Mouse (Mus musculus): ENCODE results near the gene Mag. TPM values are rescaled to one million over a fixed set of nuclear protein-coding genes. Genes with fewer than 3 reads are reported as not detected.

Mag gene
- polyA plus RNA-seq (2012; ENCODE audit: insufficient read depth, insufficient read length, missing spikeins): 2.5 and 3.7 TPM in 2 replicates

- Histone ChIP-seq H3K4me3 (ENCODE audit: insufficient read depth, low read length) (no peak within 1 kb of the TSS), H3K4me1 (ENCODE audit: control insufficient read depth, insufficient read depth, low read length) (peaks cover 9% of the 10 kb centered on the region), H3K27ac (ENCODE audit: insufficient read depth, low read depth, low read length) (no peak within 1 kb of the TSS)
- no peak for TF ChIP-seq CTCF (IDR thresholded peaks at IDR 0.05; ENCODE audit: low read depth, low read length)
- TF ChIP-seq POLR2A (IDR thresholded peaks at IDR 0.05; ENCODE audit: borderline replicate concordance, low read depth, low read length): no peak
Measured at GRCm38 (mm10) chr7:30914732-30915131, at the start of gene Mag. Gene Mag (minus strand): TSS chr7:30914873.

- no peak overlapping the region for H3K27ac ChIP-seq (ENCODE audit: insufficient read depth, low read depth, low read length)
- no peak overlapping the region for H3K4me3 ChIP-seq (ENCODE audit: insufficient read depth, low read length)
- TF ChIP-seq POLR2A (IDR thresholded peaks at IDR 0.05; ENCODE audit: borderline replicate concordance, low read depth, low read length) (no peak), CTCF (IDR thresholded peaks at IDR 0.05; ENCODE audit: low read depth, low read length) (no peak)
- peaks cover 6% of the 10 kb centered on the region; the same call in 1 of the 2 replicates for H3K4me1 ChIP-seq (ENCODE audit: control insufficient read depth, insufficient read depth, low read length)
Measured at GRCm38 (mm10) chr7:30964366-30964765, 49.7 kb upstream of the Mag start.

GRCm38 (mm10) chr7:30962862-30963261, 48.2 kb upstream of the Mag start:
- H3K4me3 ChIP-seq (ENCODE audit: insufficient read depth, low read length): no peak overlapping the region
- no peak overlapping the region for H3K27ac ChIP-seq (ENCODE audit: insufficient read depth, low read depth, low read length)
- H3K4me1 ChIP-seq (ENCODE audit: control insufficient read depth, insufficient read depth, low read length): peaks cover 12% of the 10 kb centered on the region; the same call in 1 of the 2 replicates
- no peak for TF ChIP-seq CTCF (IDR thresholded peaks at IDR 0.05; ENCODE audit: low read depth, low read length)
- no peak for TF ChIP-seq POLR2A (IDR thresholded peaks at IDR 0.05; ENCODE audit: borderline replicate concordance, low read depth, low read length)

- no peak overlapping the region for H3K27ac ChIP-seq (ENCODE audit: insufficient read depth, low read depth, low read length)
- H3K4me3 ChIP-seq (ENCODE audit: insufficient read depth, low read length): no peak overlapping the region
- no peak for TF ChIP-seq POLR2A (IDR thresholded peaks at IDR 0.05; ENCODE audit: borderline replicate concordance, low read depth, low read length)
- TF ChIP-seq CTCF (IDR thresholded peaks at IDR 0.05; ENCODE audit: low read depth, low read length): no peak
- H3K4me1 ChIP-seq (ENCODE audit: control insufficient read depth, insufficient read depth, low read length): peaks cover 13% of the 10 kb centered on the region
Measured at GRCm38 (mm10) chr7:30959786-30960349, 45.2 kb upstream of the Mag start.

GRCm38 (mm10) chr7:30958866-30959487, 44.3 kb upstream of the Mag start:
- Histone ChIP-seq H3K4me3 (ENCODE audit: insufficient read depth, low read length) (no peak overlapping the region), H3K27ac (ENCODE audit: insufficient read depth, low read depth, low read length) (no peak overlapping the region), H3K4me1 (ENCODE audit: control insufficient read depth, insufficient read depth, low read length) (peaks cover 22% of the 10 kb centered on the region)
- TF ChIP-seq POLR2A (IDR thresholded peaks at IDR 0.05; ENCODE audit: borderline replicate concordance, low read depth, low read length): no peak
- TF ChIP-seq CTCF (IDR thresholded peaks at IDR 0.05; ENCODE audit: low read depth, low read length): no peak

GRCm38 (mm10) chr7:30958109-30958865, 43.6 kb upstream of the Mag start:
- peak overlapping the region; percentile 89 for H3K4me3 ChIP-seq (ENCODE audit: insufficient read depth, low read length)
- TF ChIP-seq POLR2A (IDR thresholded peaks at IDR 0.05; ENCODE audit: borderline replicate concordance, low read depth, low read length) (no peak), CTCF (IDR thresholded peaks at IDR 0.05; ENCODE audit: low read depth, low read length) (no peak)
- H3K27ac ChIP-seq (ENCODE audit: insufficient read depth, low read depth, low read length): no peak overlapping the region
- H3K4me1 ChIP-seq (ENCODE audit: control insufficient read depth, insufficient read depth, low read length): peaks cover 26% of the 10 kb centered on the region

- no peak for TF ChIP-seq POLR2A (IDR thresholded peaks at IDR 0.05; ENCODE audit: borderline replicate concordance, low read depth, low read length)
- TF ChIP-seq CTCF (IDR thresholded peaks at IDR 0.05; ENCODE audit: low read depth, low read length): no peak
- H3K27ac ChIP-seq (ENCODE audit: insufficient read depth, low read depth, low read length): peak overlapping the region; percentile 91
- H3K4me1 ChIP-seq (ENCODE audit: control insufficient read depth, insufficient read depth, low read length): peaks cover 32% of the 10 kb centered on the region
- peak overlapping the region; percentile 89 for H3K4me3 ChIP-seq (ENCODE audit: insufficient read depth, low read length)
Measured at GRCm38 (mm10) chr7:30957367-30957783, 42.7 kb upstream of the Mag start.

- TF ChIP-seq POLR2A (IDR thresholded peaks at IDR 0.05; ENCODE audit: borderline replicate concordance, low read depth, low read length): no peak
- TF ChIP-seq CTCF (IDR thresholded peaks at IDR 0.05; ENCODE audit: low read depth, low read length): no peak
- H3K4me1 ChIP-seq (ENCODE audit: control insufficient read depth, insufficient read depth, low read length): peaks cover 36% of the 10 kb centered on the region
- H3K4me3 ChIP-seq (ENCODE audit: insufficient read depth, low read length): peak within 1 kb of the TSS; percentile 89
- peak within 1 kb of the TSS; percentile 91 for H3K27ac ChIP-seq (ENCODE audit: insufficient read depth, low read depth, low read length)
Measured at GRCm38 (mm10) chr7:30956756-30957366, 42.2 kb upstream of the Mag start, which contains the start of gene Usf2. Gene Usf2 (minus strand): TSS chr7:30956803.

- peaks cover 40% of the 10 kb centered on the region for H3K4me1 ChIP-seq (ENCODE audit: control insufficient read depth, insufficient read depth, low read length)
- H3K27ac ChIP-seq (ENCODE audit: insufficient read depth, low read depth, low read length): peak overlapping the region; percentile 69
- peak overlapping the region; percentile 84 for H3K4me3 ChIP-seq (ENCODE audit: insufficient read depth, low read length)
- TF ChIP-seq CTCF (IDR thresholded peaks at IDR 0.05; ENCODE audit: low read depth, low read length): no peak
- TF ChIP-seq POLR2A (IDR thresholded peaks at IDR 0.05; ENCODE audit: borderline replicate concordance, low read depth, low read length): no peak
Measured at GRCm38 (mm10) chr7:30956357-30956751, 41.7 kb upstream of the Mag start.
